Mouse (Mus musculus) erythroblast, embryonic 14.5 days (primary cell): ENCODE data around the gene Gm8439.

Experiments
- GATA1 ChIP-seq: IDR thresholded peaks from 2 replicates; pipeline ENCODE4 v1.6.1; 2012; ENCODE audit warnings: low read length, inconsistent platforms, mixed read lengths
- TAL1 ChIP-seq: IDR thresholded peaks from 3 replicates; pipeline ENCODE4 v1.6.1; 2012; ENCODE audit warnings: low read length, inconsistent platforms, mixed read lengths

- TF ChIP-seq GATA1: no peak
- TF ChIP-seq TAL1: no peak
Measured at GRCm38 (mm10) chr4:120544896-120545295, 43.6 kb upstream of the Gm8439 start.
